Mouse (Mus musculus) adrenal gland, adult 10 weeks (tissue): ENCODE data around the gene Gm21319. TPM values are rescaled to one million over a fixed set of nuclear protein-coding genes. Genes with fewer than 3 reads are reported as not detected.

Source experiments
- polyA plus RNA-seq: library from polyadenylated mRNA; stranded (reverse); fragments of 350-450 nt; fragmentation: Illumina TruSeq; extraction: RNeasy Lipid Tissue Mini Kit (QIAGEN cat#74804); gene quantifications from one replicate; pipeline ENCODE4 v1.2.3, GENCODE M21; 2014; ENCODE audit warnings: low read depth, low replicate concordance

The Gm21319 gene
- polyA plus RNA-seq = not detected

DNA sequence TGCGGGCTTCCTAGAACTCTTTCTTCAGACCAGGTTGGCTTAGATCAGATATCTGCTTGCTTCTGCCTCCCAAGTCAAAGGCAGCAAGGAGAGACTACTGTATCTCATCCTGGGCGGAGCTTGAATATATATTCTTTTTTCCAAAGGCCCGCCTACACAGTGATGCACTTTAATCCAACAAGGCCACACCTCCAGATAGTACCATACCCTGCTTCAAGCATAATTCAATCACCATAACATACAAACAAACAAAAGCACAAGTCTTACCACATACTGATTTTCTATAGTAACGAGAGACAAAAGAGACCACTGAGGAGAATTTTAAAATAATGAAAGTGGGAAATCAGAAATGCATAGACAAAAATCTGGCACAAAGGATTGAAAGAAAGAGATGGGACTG lies at the start of gene Gm21319:
Gene Gm21319, minus strand, starts transcription at position 101 of the 400 bp plus-strand sequence.

DNA sequence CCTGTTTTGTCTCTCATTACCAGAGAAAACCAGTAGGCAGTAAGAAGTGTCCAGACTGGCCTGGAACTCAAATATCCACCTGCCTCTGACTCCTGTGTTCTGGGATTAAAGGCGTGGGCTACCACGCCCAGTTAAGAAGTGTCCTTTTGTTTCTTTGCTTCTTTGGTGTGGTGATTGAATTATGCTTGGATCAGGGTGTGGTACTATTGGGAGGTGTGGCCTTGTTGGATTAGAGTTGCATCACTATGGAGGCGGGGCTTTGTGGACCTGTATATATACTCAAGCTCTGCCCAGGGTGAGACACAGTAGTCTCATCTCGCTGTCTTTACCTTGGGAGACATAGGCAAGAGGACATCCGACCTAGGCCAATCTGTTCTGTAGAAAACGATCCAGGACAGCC lies 40.7 kb upstream of the Gm21319 start, which contains the start of gene BB287469:
Gene BB287469, plus strand, starts transcription at position 301 of the 400 bp plus-strand sequence.

DNA sequence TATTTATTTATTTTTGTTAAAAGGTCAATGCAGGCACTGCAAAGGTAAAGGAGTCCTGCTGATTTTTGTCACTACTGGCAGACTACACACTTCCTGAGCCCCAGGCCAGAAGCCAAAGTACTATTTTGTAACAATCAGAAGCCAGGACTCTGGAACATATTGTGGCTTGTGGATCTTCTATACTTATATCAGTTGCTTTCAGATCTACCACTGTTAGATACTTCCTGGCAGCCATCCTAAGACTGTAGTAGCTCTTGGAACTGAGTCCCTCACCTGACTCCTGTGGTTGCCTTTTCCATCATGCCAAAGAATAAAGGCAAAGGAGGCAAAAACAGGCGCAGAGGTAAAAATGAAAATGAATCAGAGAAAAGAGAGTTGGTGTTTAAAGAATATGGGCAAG lies 19.7 kb upstream of the Gm21319 start, which contains the start of gene Gm21936:
Gene Gm21936, plus strand, starts transcription at position 301 of the 400 bp plus-strand sequence.

Other genes starting within 250 kb of the Gm21319 start
- not detected for gene Oog1, start 173.1 kb downstream of the Gm21319 start, polyA plus RNA-seq
- gene Gm4027, start 156.9 kb downstream of the Gm21319 start, polyA plus RNA-seq = not detected
- gene Gm16381, start 131.1 kb downstream of the Gm21319 start, polyA plus RNA-seq = not detected
- not detected for gene Gm21936, start 19.8 kb upstream of the Gm21319 start, polyA plus RNA-seq
- not detected for gene BB287469, start 40.8 kb upstream of the Gm21319 start, polyA plus RNA-seq
- gene Gm2001, start 66.6 kb upstream of the Gm21319 start, polyA plus RNA-seq = not detected
- not detected for gene Gm2016, start 98.3 kb upstream of the Gm21319 start, polyA plus RNA-seq
- not detected for gene Gm2022, start 119.6 kb upstream of the Gm21319 start, polyA plus RNA-seq
- gene Gm2035, start 144.1 kb upstream of the Gm21319 start, polyA plus RNA-seq = not detected
- not detected for gene Gm2042, start 178.3 kb upstream of the Gm21319 start, polyA plus RNA-seq
- not detected for gene Gm2075, start 236.1 kb upstream of the Gm21319 start, polyA plus RNA-seq
- gene Gm6803, start 243.0 kb upstream of the Gm21319 start, polyA plus RNA-seq = not detected